ENCODE assay signal across 9 mouse cellular contexts in genomic region chrX:48644122-48644521, GRCm38 (mm10). TPM values are rescaled to one million over a fixed set of nuclear protein-coding genes. Genes with fewer than 3 reads are reported as not detected.
A peak's percentile ranks its signal among the peaks of the same experiment; 100 is the strongest.
DNase-seq lines count a peak whose midpoint lies in the region; ATAC-seq and TF ChIP-seq lines count a peak whose summit lies in the region.
"Had no signal": no experiment of that assay in that cellular context is flagged by ENCODE, and none has a peak within 500 bp of the region (broad histone marks: within the 10 kb centered on the region; RNA-seq: fewer than 3 reads in every experiment).

No protein-coding gene starts in this region.

- H3K4me1 ChIP-seq in hindbrain, embryonic 11.5 days (replicated peaks; ENCODE audit: control insufficient read depth, insufficient read depth, low read length), result no peaks in the 10 kb centered on the region
- H3K4me1 ChIP-seq in hindbrain, embryonic 13.5 days (replicated peaks), result no peaks in the 10 kb centered on the region
- no peaks in the 10 kb centered on the region for H3K4me1 ChIP-seq in liver, postnatal 0 days (ENCODE audit: insufficient read depth)
- H3K4me1 ChIP-seq: neural tube, embryonic 12.5 days had no signal

- no peak overlapping the region for H3K9ac ChIP-seq in hindbrain, embryonic 11.5 days (ENCODE audit: low read depth, low read length)
- H3K9ac ChIP-seq in hindbrain, embryonic 13.5 days, result no peak overlapping the region
- H3K9ac ChIP-seq in liver, postnatal 0 days (replicated peaks), result no peak overlapping the region
- H3K9ac ChIP-seq: neural tube, embryonic 12.5 days had no signal

- H3K36me3 ChIP-seq in hindbrain, embryonic 11.5 days (ENCODE audit: control insufficient read depth, insufficient read depth, low read length), result no peaks in the 10 kb centered on the region
- H3K36me3 ChIP-seq in hindbrain, embryonic 13.5 days, result peaks cover 8% of the 10 kb centered on the region; the same call in 1 of the 2 replicates
- H3K36me3 ChIP-seq in liver, postnatal 0 days (replicated peaks; ENCODE audit: insufficient read depth, low read length), result no peaks in the 10 kb centered on the region
- H3K36me3 ChIP-seq: neural tube, embryonic 12.5 days had no signal

- peak; percentile 15 for DNase-seq in hindbrain, embryonic 11.5 days (ENCODE audit: low spot score)
- peak; percentile 1 to 39 for DNase-seq in CD8-positive naive resting alpha-beta T cell, adult 2 months (ENCODE audit: low read depth in 2 of 2, low spot score in 2 of 2)
- DNase-seq in adrenal gland, postnatal 10 days, result peak; percentile 20
- DNase-seq in gastrocnemius, postnatal 14 days, result peak; percentile 7
- peak; percentile 26 for DNase-seq in liver, postnatal 0 days
- DNase-seq in spleen, postnatal 4 days (ENCODE audit: low spot score in 2 of 2), result peak; percentile 18 to 65
- no peak for DNase-seq in Muller cell, postnatal 12 days (ENCODE audit: inconsistent ontology term)

- no peak overlapping the region for H3K4me2 ChIP-seq in hindbrain, embryonic 11.5 days (replicated peaks; ENCODE audit: low read depth, low read length)
- no peak overlapping the region for H3K4me2 ChIP-seq in hindbrain, embryonic 13.5 days
- no peak overlapping the region for H3K4me2 ChIP-seq in liver, postnatal 0 days (ENCODE audit: low read depth, low read length)
- H3K4me2 ChIP-seq: neural tube, embryonic 12.5 days had no signal

- no peaks in the 10 kb centered on the region for H3K27me3 ChIP-seq in hindbrain, embryonic 11.5 days (ENCODE audit: control insufficient read depth, insufficient read depth, low read length)
- no peaks in the 10 kb centered on the region for H3K27me3 ChIP-seq in hindbrain, embryonic 13.5 days
- H3K27me3 ChIP-seq in liver, postnatal 0 days (ENCODE audit: insufficient read depth, low read length), result no peaks in the 10 kb centered on the region
- H3K27me3 ChIP-seq: neural tube, embryonic 12.5 days had no signal

- TF ChIP-seq CTCF in liver, postnatal 0 days (IDR thresholded peaks at IDR 0.05; ENCODE audit: low read depth), result peak; percentile 63

- no peaks in the 10 kb centered on the region for H3K9me3 ChIP-seq in hindbrain, embryonic 11.5 days (ENCODE audit: control insufficient read depth, low read length)
- no peaks in the 10 kb centered on the region for H3K9me3 ChIP-seq in hindbrain, embryonic 13.5 days
- no peaks in the 10 kb centered on the region for H3K9me3 ChIP-seq in liver, postnatal 0 days (ENCODE audit: low read length)
- H3K9me3 ChIP-seq: neural tube, embryonic 12.5 days had no signal

- no peak overlapping the region for H3K4me3 ChIP-seq in hindbrain, embryonic 11.5 days (ENCODE audit: low read depth, low read length)
- no peak overlapping the region for H3K4me3 ChIP-seq in hindbrain, embryonic 13.5 days
- H3K4me3 ChIP-seq in liver, postnatal 0 days (ENCODE audit: low read depth, low read length), result no peak overlapping the region
- H3K4me3 ChIP-seq: neural tube, embryonic 12.5 days had no signal

- WGBS in hindbrain, embryonic 11.5 days, result 91% methylated on average over 2 of the region's 2 CpGs
- WGBS in hindbrain, embryonic 13.5 days, result 91% methylated on average over 2 of the region's 2 CpGs
- 93% methylated on average over 2 of the region's 2 CpGs for WGBS in liver, postnatal 0 days (ENCODE audit: insufficient replicate concordance)

- intact Hi-C loops in gastrocnemius, postnatal 14 days (cut with DNase I; ENCODE audit: low total_unique reads), result no loop called here

- no peak for TF ChIP-seq EP300 in liver, postnatal 0 days (IDR thresholded peaks at IDR 0.05; ENCODE audit: low read depth)

- H3K27ac ChIP-seq in hindbrain, embryonic 11.5 days (ENCODE audit: low read depth, low read length), result no peak overlapping the region
- H3K27ac ChIP-seq in hindbrain, embryonic 13.5 days, result no peak overlapping the region
- H3K27ac ChIP-seq in liver, postnatal 0 days (ENCODE audit: low read depth), result no peak overlapping the region
- H3K27ac ChIP-seq: neural tube, embryonic 12.5 days had no signal

- no peak for ATAC-seq in hindbrain, embryonic 11.5 days (ENCODE audit: low FRiP score)
- ATAC-seq in hindbrain, embryonic 13.5 days (ENCODE audit: low FRiP score), result no peak
- no peak for ATAC-seq in liver, postnatal 0 days

RNA-seq across cellular contexts. Expression of gene Slc25a14, which starts 20.9 kb away (rescaled TPM):
- polyA plus RNA-seq in hindbrain, embryonic 11.5 days (2014; fragmentation: Nextera tagmentation; extraction: Ambion mirVana), result 26.9 and 30.1 TPM in 2 replicates
- polyA plus RNA-seq in hindbrain, embryonic 13.5 days (2015; fragmentation: Nextera tagmentation; extraction: Ambion mirVana), result 41.3 and 43.4 TPM in 2 replicates
- total RNA-seq in adrenal gland, postnatal 10 days (2021), result 1 to 10 TPM; 5.7 to 6.8 TPM
- 1 to 10 TPM; 1.7 TPM for total RNA-seq in gastrocnemius, postnatal 14 days (2021)
- 3.1 and 3.4 TPM in 2 replicates for polyA plus RNA-seq in liver, postnatal 0 days (2015; fragmentation: Nextera tagmentation; extraction: Ambion mirVana)

RNA-seq across cellular contexts. Expression of gene Gpr119, which starts 30.2 kb away (rescaled TPM):
- polyA plus RNA-seq in hindbrain, embryonic 11.5 days (2014; fragmentation: Nextera tagmentation; extraction: Ambion mirVana), result not detected in 2 replicates
- polyA plus RNA-seq in hindbrain, embryonic 13.5 days (2015; fragmentation: Nextera tagmentation; extraction: Ambion mirVana), result 0.14 TPM in 1 of 2 replicates, not detected in the other
- not detected for total RNA-seq in adrenal gland, postnatal 10 days (2021)
- total RNA-seq in gastrocnemius, postnatal 14 days (2021), result not detected
- not detected in 2 replicates for polyA plus RNA-seq in liver, postnatal 0 days (2015; fragmentation: Nextera tagmentation; extraction: Ambion mirVana)

RNA-seq across cellular contexts. Expression of gene Zfp280c, which starts 49.8 kb away (rescaled TPM):
- 19.9 and 21.6 TPM in 2 replicates for polyA plus RNA-seq in hindbrain, embryonic 11.5 days (2014; fragmentation: Nextera tagmentation; extraction: Ambion mirVana)
- 11.1 and 11.2 TPM in 2 replicates for polyA plus RNA-seq in hindbrain, embryonic 13.5 days (2015; fragmentation: Nextera tagmentation; extraction: Ambion mirVana)
- 10 to 100 TPM; 12.8 to 18.1 TPM for total RNA-seq in adrenal gland, postnatal 10 days (2021)
- 1 to 10 TPM; 6.6 to 6.7 TPM for total RNA-seq in gastrocnemius, postnatal 14 days (2021)
- polyA plus RNA-seq in liver, postnatal 0 days (2015; fragmentation: Nextera tagmentation; extraction: Ambion mirVana), result 1.8 and 1.9 TPM in 2 replicates

RNA-seq across cellular contexts. Expression of gene Rbmx2, which starts 50.7 kb away (rescaled TPM):
- polyA plus RNA-seq in hindbrain, embryonic 11.5 days (2014; fragmentation: Nextera tagmentation; extraction: Ambion mirVana), result 25.2 and 26.4 TPM in 2 replicates
- polyA plus RNA-seq in hindbrain, embryonic 13.5 days (2015; fragmentation: Nextera tagmentation; extraction: Ambion mirVana), result 23.6 and 27.2 TPM in 2 replicates
- 1 to 10 TPM; 4.2 to 4.5 TPM for total RNA-seq in adrenal gland, postnatal 10 days (2021)
- total RNA-seq in gastrocnemius, postnatal 14 days (2021), result 1 to 10 TPM; 1.3 to 1.6 TPM
- polyA plus RNA-seq in liver, postnatal 0 days (2015; fragmentation: Nextera tagmentation; extraction: Ambion mirVana), result 10.2 and 10.5 TPM in 2 replicates
